Mouse (Mus musculus) thymus, postnatal 14 days (tissue): ENCODE measurements around the gene Gm21119.

ENCODE experiments used
- DNase-seq: peaks from one replicate; pipeline ENCODE4 v3.0.0; 2021

The Gm21119 gene

GRCm38 (mm10) chr8:20678418-20678817 is 63.7 kb downstream of the Gm21119 start:
- DNase-seq: peak; percentile 1
